Mouse (Mus musculus) embryonic facial prominence, embryonic 10.5 days (tissue): Measurements from ENCODE around the gene Ppm1b. TPM values are rescaled to one million over a fixed set of nuclear protein-coding genes. Genes with fewer than 3 reads are reported as not detected.

Experiments
- DNase-seq: peaks from one replicate; pipeline ENCODE4 v3.0.0-alpha.2; 2017; ENCODE audit warnings: low spot score
- H3K27ac ChIP-seq: fragments of 300-500 bp; sonication (generic); replicated peaks from 2 replicates; pipeline ENCODE4 v1.5.1; 2016; ENCODE audit warnings: mild to moderate bottlenecking
- H3K27me3 ChIP-seq: fragments of 300-500 bp; sonication (generic); replicated peaks from 2 replicates; pipeline ENCODE4 v1.6.1; 2016; ENCODE audit warnings: low read depth, mild to moderate bottlenecking; ENCODE audit not compliant: poor library complexity, severe bottlenecking
- H3K36me3 ChIP-seq: fragments of 300-500 bp; sonication (generic); replicated peaks from 2 replicates; pipeline ENCODE4 v1.6.1; 2016; ENCODE audit warnings: mild to moderate bottlenecking, moderate library complexity
- H3K4me1 ChIP-seq: fragments of 300-500 bp; sonication (generic); 2 replicates; pipeline ENCODE4 v1.6.1; 2016
- H3K4me3 ChIP-seq: fragments of 300-500 bp; sonication (generic); 2 replicates; pipeline ENCODE4 v1.5.1; 2016; ENCODE audit warnings: mild to moderate bottlenecking, moderate library complexity
- H3K9me3 ChIP-seq: fragments of 300-500 bp; sonication (generic); 2 replicates; pipeline ENCODE4 v1.6.1; 2016; ENCODE audit warnings: mild to moderate bottlenecking
- WGBS: fragments of 180-500 bp; shearing (Covaris S2); methylation state at CpG from one replicate; pipeline ENCODE4 v1.1.7; 2016; 5-methylcytosine and 5-hydroxymethylcytosine counted together
- polyA plus RNA-seq: library from polyadenylated mRNA; unstranded; fragments of >200 nt; fragmentation: Nextera tagmentation; extraction: Ambion mirVana; gene quantifications from 2 replicates; pipeline ENCODE4 v1.2.1, GENCODE M21; 2016

The Ppm1b gene
- polyA plus RNA-seq, 1 experiment from 2014 or later = 63.2 TPM

DNA sequence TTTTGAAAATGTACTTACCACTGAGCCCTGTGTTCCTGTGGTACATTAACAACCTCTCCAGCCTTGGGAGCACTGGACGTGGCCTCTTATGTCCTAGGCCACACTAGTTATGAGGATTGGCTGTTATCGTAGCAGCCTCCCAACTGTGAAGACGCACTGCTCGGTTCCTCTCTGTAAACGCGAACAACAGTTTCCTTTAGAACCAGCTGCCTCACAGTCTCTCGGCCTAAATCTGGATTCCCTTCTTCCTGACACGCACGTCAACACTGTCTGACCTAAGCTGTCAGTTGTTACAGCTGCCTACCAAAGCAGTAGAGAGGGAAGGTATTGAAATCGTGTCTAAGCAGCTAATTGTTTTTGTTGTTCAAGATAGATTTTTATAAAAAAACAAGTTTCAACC is 43.1 kb downstream of the Ppm1b start:
- WGBS = 88% methylated on average over 10 of the region's 10 CpGs
- DNase-seq = no peak
- H3K36me3 ChIP-seq = peaks cover 61% of the 10 kb centered on the region
- no peaks in the 10 kb centered on the region for H3K4me1 ChIP-seq
- no peaks in the 10 kb centered on the region for H3K27me3 ChIP-seq
- no peak overlapping the region for H3K4me3 ChIP-seq
- no peaks in the 10 kb centered on the region for H3K9me3 ChIP-seq
- no peak overlapping the region for H3K27ac ChIP-seq

DNA sequence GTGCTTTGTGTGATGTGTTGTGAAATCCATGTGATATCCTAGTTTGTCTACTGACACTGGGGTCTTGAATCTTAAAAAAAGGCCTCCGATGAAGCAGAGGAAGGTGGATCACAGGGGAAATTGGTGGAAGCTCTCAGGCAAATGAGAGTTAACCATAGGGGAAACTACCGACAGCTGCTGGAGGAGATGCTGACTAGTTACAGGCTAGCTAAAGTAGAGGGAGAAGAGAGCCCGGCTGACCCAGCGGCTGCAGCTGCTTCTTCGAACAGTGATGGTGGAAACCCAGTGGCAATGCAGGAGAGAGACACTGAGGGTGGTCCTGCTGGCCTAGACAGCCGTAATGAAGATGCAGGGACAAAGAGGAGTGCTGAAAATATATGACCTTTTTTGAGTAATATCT is 56.9 kb downstream of the Ppm1b start:
- H3K4me3 ChIP-seq = no peak overlapping the region
- H3K27me3 ChIP-seq = no peaks in the 10 kb centered on the region
- DNase-seq = no peak
- H3K27ac ChIP-seq = no peak overlapping the region
- H3K4me1 ChIP-seq = no peaks in the 10 kb centered on the region
- H3K9me3 ChIP-seq = no peaks in the 10 kb centered on the region
- peaks cover 36% of the 10 kb centered on the region for H3K36me3 ChIP-seq
- 87% methylated on average over 6 of the region's 6 CpGs for WGBS

DNA sequence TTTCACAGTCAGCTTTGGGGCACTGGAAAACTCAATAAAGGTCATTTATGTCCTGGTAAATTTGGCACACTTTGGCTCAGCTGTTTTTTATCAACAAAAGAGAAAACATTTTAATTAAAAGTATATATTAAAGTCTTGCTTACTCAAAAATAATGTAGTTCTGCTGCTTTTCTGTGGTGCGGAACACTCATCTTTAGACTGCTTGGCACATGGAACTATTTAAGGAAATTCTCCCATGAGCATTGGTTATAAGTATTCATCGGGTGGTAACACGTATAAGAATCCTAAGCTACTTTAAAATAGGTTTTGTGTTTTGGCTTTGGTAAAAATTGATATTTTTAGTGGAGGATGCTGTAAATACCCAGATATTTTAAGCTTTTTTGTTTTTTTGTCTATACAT is 58.1 kb downstream of the Ppm1b start:
- no peaks in the 10 kb centered on the region for H3K4me1 ChIP-seq
- no peak for DNase-seq
- WGBS = 93% methylated on average over 3 of the region's 3 CpGs
- no peak overlapping the region for H3K27ac ChIP-seq
- peaks cover 36% of the 10 kb centered on the region for H3K36me3 ChIP-seq
- H3K27me3 ChIP-seq = no peaks in the 10 kb centered on the region
- H3K9me3 ChIP-seq = no peaks in the 10 kb centered on the region
- no peak overlapping the region for H3K4me3 ChIP-seq

DNA sequence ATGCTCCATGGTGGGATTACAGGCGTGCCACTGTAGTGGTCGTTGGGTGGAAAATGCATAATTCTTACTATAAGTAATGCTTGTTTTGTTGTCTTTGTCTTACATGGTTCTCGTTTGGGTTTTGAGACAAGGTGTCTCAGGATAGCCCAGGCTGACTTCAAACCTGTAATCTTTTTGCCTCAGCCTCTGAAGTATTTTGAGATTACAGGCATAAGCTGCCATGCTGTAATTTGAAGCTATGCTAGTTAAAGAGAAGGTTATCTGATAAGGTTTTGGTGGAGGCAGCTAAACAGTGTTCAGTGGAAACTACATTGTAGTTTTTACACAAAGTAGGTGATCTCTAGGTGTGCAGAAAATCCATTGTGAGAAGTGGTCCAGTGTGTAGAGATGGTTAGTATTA is 61.8 kb downstream of the Ppm1b start:
- H3K4me1 ChIP-seq = no peaks in the 10 kb centered on the region
- no peak overlapping the region for H3K4me3 ChIP-seq
- H3K36me3 ChIP-seq = peaks cover 7% of the 10 kb centered on the region; the same call in 1 of the 2 replicates
- H3K27ac ChIP-seq = no peak overlapping the region
- H3K9me3 ChIP-seq = no peaks in the 10 kb centered on the region
- no peak for DNase-seq
- 86% methylated on average over 3 of the region's 3 CpGs for WGBS
- H3K27me3 ChIP-seq = no peaks in the 10 kb centered on the region

DNA sequence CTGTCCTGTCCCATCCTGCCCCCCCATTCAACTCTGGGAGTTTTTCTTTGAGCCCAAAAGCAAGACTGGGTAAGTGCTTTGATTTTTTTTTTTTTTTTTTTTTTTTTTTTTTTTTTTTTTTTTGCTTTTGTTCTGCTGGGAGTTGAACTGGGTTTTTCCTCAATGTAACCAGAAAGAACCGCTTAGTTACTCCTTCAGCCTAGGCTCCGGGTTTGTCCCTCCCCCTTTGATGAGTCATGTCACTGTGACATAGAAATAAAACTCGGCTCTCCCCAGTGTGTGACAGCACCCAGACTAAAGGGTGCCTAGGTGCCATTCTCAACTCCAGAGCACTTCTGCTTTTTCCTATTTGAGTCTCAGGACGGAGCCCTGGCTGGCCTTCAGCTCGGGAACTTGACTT is 62.3 kb downstream of the Ppm1b start:
- no peak for DNase-seq
- no peak overlapping the region for H3K27ac ChIP-seq
- H3K9me3 ChIP-seq = no peaks in the 10 kb centered on the region
- no peak overlapping the region for H3K4me3 ChIP-seq
- H3K27me3 ChIP-seq = no peaks in the 10 kb centered on the region
- WGBS = 86% methylated on average over 5 of the region's 5 CpGs
- peaks cover under 1% of the 10 kb centered on the region; the same call in 1 of the 2 replicates for H3K4me1 ChIP-seq
- H3K36me3 ChIP-seq = peaks cover 4% of the 10 kb centered on the region; the same call in 1 of the 2 replicates

DNA sequence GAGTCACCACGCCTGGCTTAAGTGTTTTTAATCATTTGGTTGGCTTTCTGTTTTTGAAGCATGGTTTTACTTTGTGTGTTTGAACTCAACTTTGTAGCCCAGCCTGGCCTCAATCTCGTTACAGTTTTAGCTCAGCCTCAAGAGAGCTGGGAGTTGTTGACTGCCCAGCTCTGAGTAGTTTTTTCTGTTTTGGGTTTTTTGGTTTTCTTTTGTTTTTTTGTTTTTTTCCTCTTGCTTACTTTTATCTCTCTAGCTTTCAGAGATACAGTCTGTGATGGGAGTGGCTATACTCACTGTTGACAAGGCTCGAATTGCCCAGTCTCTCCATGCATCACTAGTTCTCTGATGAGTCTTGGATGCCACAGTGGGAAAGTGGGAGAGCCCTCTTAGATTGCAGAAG is 63.8 kb downstream of the Ppm1b start:
- DNase-seq = no peak
- Histone ChIP-seq H3K27ac (no peak overlapping the region), H3K9me3 (no peaks in the 10 kb centered on the region), H3K27me3 (no peaks in the 10 kb centered on the region), H3K4me1 (peaks cover 2% of the 10 kb centered on the region; the same call in 1 of the 2 replicates), H3K36me3 (peaks cover 12% of the 10 kb centered on the region; the same call in 1 of the 2 replicates), H3K4me3 (no peak overlapping the region)
- WGBS = 88% methylated on average over 3 of the region's 3 CpGs

DNA sequence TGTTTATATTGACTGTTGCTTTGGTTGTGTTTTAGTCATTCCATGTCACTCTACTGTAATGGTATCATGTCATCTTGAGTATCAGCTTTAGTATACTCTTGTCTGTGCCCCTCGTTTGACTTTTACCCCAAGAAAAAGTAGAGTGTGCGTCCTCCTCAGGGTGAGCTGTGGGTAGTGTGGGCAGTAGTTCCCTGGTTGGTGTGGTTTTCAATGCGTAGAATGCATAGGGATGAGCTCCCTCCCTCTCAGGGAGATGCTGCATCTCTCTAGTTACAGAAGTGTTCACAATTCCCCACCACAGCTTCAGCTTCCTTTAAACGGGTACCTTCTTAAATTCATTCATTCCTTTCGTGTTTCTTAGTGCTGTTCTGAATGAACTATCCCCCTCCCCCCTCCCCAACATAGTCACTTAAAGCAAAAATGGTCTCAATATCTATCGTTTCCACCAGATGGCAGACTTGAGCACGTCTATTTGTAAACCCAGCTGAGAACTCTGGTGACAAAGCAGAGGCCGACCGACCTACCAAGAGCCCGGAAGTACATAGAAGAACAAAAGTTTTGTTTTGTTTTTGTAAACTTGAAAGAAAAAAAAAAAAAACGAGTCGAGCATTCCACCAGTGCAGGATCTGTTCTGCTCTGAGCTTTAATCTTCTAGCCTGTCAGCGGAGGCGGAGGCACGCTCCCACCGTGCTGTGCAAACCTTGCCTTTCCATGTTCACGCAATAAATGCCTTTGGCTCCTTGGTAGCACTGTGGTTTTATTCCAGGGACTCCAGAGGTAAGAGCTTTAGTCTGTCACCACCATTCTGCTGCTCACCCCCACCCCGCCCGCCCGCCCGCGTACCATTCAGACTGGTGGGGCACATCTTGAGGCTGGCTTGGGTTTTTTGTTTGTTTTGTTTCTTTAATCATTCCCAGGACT is 67.0 kb downstream of the Ppm1b start:
- no peak overlapping the region for H3K27ac ChIP-seq
- H3K36me3 ChIP-seq = peaks cover 8% of the 10 kb centered on the region; the same call in 1 of the 2 replicates
- no peak overlapping the region for H3K4me3 ChIP-seq
- H3K4me1 ChIP-seq = peaks cover 2% of the 10 kb centered on the region; the same call in 1 of the 2 replicates
- no peaks in the 10 kb centered on the region for H3K9me3 ChIP-seq
- WGBS = 65% methylated on average over 22 of the region's 22 CpGs
- DNase-seq = peak; percentile 54
- H3K27me3 ChIP-seq = no peaks in the 10 kb centered on the region

DNA sequence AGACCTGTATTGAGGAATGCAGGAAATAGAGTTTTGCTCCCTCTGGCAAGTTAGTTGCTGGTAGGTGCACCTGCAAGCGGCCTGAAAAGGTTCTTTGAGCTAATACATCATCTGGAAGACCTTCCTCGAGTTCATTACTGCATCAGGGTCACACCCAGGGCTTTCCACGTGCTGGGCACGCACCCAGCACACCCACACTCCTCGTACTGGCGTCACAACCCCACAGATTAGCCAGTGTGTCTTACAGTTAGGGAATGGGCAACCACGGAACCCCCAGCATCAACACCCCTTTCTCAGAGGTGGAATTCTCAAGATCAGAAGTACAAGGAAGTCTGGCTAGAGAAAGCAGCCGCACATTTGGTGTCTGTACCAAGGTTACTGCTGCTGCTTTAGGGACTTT is 67.7 kb downstream of the Ppm1b start:
- Histone ChIP-seq H3K36me3 (peaks cover 8% of the 10 kb centered on the region; the same call in 1 of the 2 replicates), H3K27me3 (no peaks in the 10 kb centered on the region), H3K27ac (no peak overlapping the region), H3K4me3 (no peak overlapping the region), H3K9me3 (no peaks in the 10 kb centered on the region), H3K4me1 (peaks cover 2% of the 10 kb centered on the region; the same call in 1 of the 2 replicates)
- no peak for DNase-seq
- 89% methylated on average over 8 of the region's 8 CpGs for WGBS

DNA sequence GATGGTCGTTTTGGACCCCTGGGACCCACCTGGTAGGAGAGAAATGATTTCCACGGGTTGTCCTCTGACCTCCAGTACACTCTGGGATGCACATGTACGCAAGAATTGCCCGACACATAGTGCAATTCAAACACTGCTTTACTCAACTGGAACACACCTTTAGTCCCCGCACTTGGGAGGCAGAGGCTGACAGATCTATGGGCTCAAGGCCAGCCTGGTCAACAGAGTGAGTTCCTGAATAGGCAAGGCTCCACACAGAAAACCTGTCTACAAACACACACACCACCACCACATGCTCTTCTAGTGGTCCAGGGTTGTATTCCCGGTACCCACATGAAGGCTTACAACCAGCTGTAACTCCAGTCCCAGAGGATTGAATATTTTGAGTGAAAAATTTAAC is 68.6 kb downstream of the Ppm1b start:
- H3K4me1 ChIP-seq = peaks cover 2% of the 10 kb centered on the region; the same call in 1 of the 2 replicates
- H3K27ac ChIP-seq = no peak overlapping the region
- peaks cover 8% of the 10 kb centered on the region; the same call in 1 of the 2 replicates for H3K36me3 ChIP-seq
- no peak for DNase-seq
- H3K9me3 ChIP-seq = no peaks in the 10 kb centered on the region
- 92% methylated on average over 6 of the region's 6 CpGs for WGBS
- H3K27me3 ChIP-seq = no peaks in the 10 kb centered on the region
- no peak overlapping the region for H3K4me3 ChIP-seq

DNA sequence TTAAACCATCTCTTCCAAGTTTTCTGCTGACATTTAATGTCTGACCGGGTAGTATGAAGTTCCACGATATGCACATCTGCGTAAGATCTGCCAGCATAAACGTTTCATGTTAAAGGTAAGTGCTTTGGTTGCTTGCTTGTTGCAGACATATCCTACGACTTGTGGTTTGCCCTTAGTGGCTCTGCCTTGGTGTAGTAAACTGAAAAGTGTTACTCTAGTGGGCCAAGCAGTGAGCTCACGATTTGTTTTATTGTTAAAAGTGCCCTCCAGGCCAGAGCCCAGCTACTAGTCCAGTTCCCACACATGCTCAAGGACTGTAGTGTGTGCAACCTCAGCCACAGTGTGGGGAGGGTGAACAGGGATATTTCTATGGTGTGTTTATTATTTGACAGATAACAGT is 69.9 kb downstream of the Ppm1b start:
- DNase-seq = no peak
- WGBS = 95% methylated on average over 6 of the region's 6 CpGs
- H3K27me3 ChIP-seq = no peaks in the 10 kb centered on the region
- no peaks in the 10 kb centered on the region for H3K9me3 ChIP-seq
- H3K27ac ChIP-seq = no peak overlapping the region
- peaks cover 8% of the 10 kb centered on the region; the same call in 1 of the 2 replicates for H3K36me3 ChIP-seq
- H3K4me3 ChIP-seq = no peak overlapping the region
- H3K4me1 ChIP-seq = peaks cover 2% of the 10 kb centered on the region; the same call in 1 of the 2 replicates

DNA sequence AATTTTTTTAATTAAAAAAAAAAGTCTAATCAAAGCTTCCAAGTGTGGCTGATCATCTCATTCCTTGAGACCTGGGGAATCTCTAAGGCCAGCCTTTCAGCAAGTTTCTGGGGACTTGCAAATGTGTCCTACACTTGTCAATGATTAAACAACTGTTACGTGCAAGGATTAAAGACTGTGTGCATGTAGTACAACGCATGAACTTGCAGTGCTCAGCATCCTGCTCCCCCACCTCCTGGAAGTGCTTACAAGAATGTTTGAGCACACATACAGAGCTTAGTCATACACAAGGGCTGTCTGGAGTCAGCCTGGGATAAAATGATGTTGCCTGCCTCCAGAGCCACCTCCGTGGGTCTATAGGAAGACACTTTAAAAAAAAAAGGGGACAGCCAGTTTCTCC is 70.7 kb downstream of the Ppm1b start:
- DNase-seq = no peak
- no peak overlapping the region for H3K27ac ChIP-seq
- H3K27me3 ChIP-seq = no peaks in the 10 kb centered on the region
- 89% methylated on average over 3 of the region's 3 CpGs for WGBS
- peaks cover 2% of the 10 kb centered on the region; the same call in 1 of the 2 replicates for H3K4me1 ChIP-seq
- peaks cover 8% of the 10 kb centered on the region; the same call in 1 of the 2 replicates for H3K36me3 ChIP-seq
- no peak overlapping the region for H3K4me3 ChIP-seq
- no peaks in the 10 kb centered on the region for H3K9me3 ChIP-seq

DNA sequence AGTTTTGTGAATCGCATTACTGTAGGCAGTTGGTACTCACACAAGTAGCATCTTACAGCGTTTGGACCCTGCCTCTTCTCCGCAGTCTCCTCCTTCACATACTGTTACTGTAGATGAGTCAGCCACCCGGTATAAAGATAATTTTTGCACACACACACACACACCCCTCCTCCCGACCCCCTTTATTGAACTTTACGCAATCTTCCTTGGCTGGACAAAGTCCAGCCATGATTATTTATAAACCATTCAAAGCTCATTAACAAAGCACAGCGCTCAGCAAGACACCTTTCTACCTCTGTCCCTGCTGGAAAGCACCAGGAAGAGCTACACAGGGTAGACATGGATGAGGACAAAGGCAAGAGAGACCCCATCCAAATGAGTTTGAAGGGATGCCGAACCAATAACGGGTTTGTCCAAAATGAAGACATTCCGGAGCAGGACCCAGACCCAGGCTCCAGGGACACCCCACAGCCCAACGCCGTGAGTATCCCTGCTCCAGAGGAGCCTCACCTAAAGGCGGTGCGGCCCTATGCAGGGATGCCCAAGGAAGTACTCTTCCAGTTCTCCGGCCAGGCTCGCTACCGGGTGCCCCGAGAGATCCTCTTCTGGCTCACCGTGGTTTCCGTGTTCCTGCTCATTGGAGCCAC is 71.7 kb downstream of the Ppm1b start, which contains the start of gene Slc3a1:
Gene Slc3a1 (plus strand): TSS at position 284 of the 647 bp plus-strand sequence.
- no peaks in the 10 kb centered on the region for H3K9me3 ChIP-seq
- no peak within 1 kb of the TSS for H3K27ac ChIP-seq
- DNase-seq = no peak
- no peaks in the 10 kb centered on the region for H3K27me3 ChIP-seq
- 93% methylated on average over 20 of the region's 20 CpGs for WGBS
- peaks cover 2% of the 10 kb centered on the region; the same call in 1 of the 2 replicates for H3K4me1 ChIP-seq
- peaks cover 8% of the 10 kb centered on the region; the same call in 1 of the 2 replicates for H3K36me3 ChIP-seq
- no peak within 1 kb of the TSS for H3K4me3 ChIP-seq
